Mouse (Mus musculus) gastrocnemius, postnatal 10 days (tissue): Measurements from ENCODE around the gene Elavl3. TPM values are rescaled to one million over a fixed set of nuclear protein-coding genes. Genes with fewer than 3 reads are reported as not detected.

ENCODE experiments used
- total RNA-seq, 2 experiments: library from RNA; stranded (reverse); gene quantifications; 2 replicates each; pipeline ENCODE4 v1.2.3; 2021

The Elavl3 gene
- total RNA-seq, 2 experiments from 2014 or later = 0.28 to 0.41 TPM

Other genes starting within 250 kb of the Elavl3 start
- gene Angptl8, start 216.5 kb downstream of the Elavl3 start, total RNA-seq = under 1 TPM in 1 of 2 experiments, not detected in 1; 0.43 TPM
- gene Dock6, start 199.4 kb downstream of the Elavl3 start, total RNA-seq = 10 to 100 TPM; 26.9 to 32.9 TPM
- gene Rab3d, start 133.8 kb downstream of the Elavl3 start, total RNA-seq = 1 to 10 TPM; 5.4 to 6.2 TPM
- under 1 TPM; 0.45 to 0.97 TPM for gene Ccdc159, start 124.6 kb downstream of the Elavl3 start, total RNA-seq
- gene Tmem205, start 124.5 kb downstream of the Elavl3 start, total RNA-seq = 10 to 100 TPM; 13.0 to 16.9 TPM
- gene Plppr2, start 115.0 kb downstream of the Elavl3 start, total RNA-seq = 1 to 10 TPM; 2.3 to 3.3 TPM
- gene Swsap1, start 96.3 kb downstream of the Elavl3 start, total RNA-seq = 1 to 10 TPM; 3.1 to 3.6 TPM
- 1 to 10 TPM; 3.8 to 5.5 TPM for gene Epor, start 88.5 kb downstream of the Elavl3 start, total RNA-seq
- gene Rgl3, start 62.6 kb downstream of the Elavl3 start, total RNA-seq = under 1 TPM; 0.47 to 0.75 TPM
- gene Ccdc151, start 49.4 kb downstream of the Elavl3 start, total RNA-seq = not detected
- gene Prkcsh, start 49.2 kb downstream of the Elavl3 start, total RNA-seq = 10 to 100 TPM; 35.4 to 41.7 TPM
- not detected for gene Gm49318, start 19.2 kb upstream of the Elavl3 start, total RNA-seq
- 1 to 10 TPM; 3.1 to 4.6 TPM for gene Zfp653, start 19.4 kb upstream of the Elavl3 start, total RNA-seq
- gene Ecsit, start 33.4 kb upstream of the Elavl3 start, total RNA-seq = 10 to 100 TPM; 51.8 to 58.5 TPM
- gene Cnn1, start 47.2 kb upstream of the Elavl3 start, total RNA-seq = 1 to 10 TPM; 4.4 to 5.5 TPM
- 10 to 100 TPM; 33.4 to 39.7 TPM for gene Elof1, start 65.1 kb upstream of the Elavl3 start, total RNA-seq
- 100 to 1,000 TPM in 1 of 2 experiments, 1 to 10 TPM in 1; 1.4 to 124 TPM for gene Acp5, start 83.7 kb upstream of the Elavl3 start, total RNA-seq
- 10 to 100 TPM; 34.4 to 34.7 TPM for gene Pigyl, start 104.8 kb upstream of the Elavl3 start, total RNA-seq
- gene Zfp872, start 136.1 kb upstream of the Elavl3 start, total RNA-seq = under 1 TPM in 1 of 2 experiments, not detected in 1; 0.29 TPM
- 10 to 100 TPM in 1 of 2 experiments, 1 to 10 TPM in 1; 9.0 to 13.3 TPM for gene Zfp809, start 173.7 kb upstream of the Elavl3 start, total RNA-seq
- gene Zfp599, start 207.9 kb upstream of the Elavl3 start, total RNA-seq = under 1 TPM; 0.07 to 0.18 TPM